Comparison of ENCODE assay signal across 8 mouse cellular contexts in genomic region chr16:94631984-94632383, GRCm38 (mm10).
DNase-seq lines count a peak whose midpoint lies in the region; TF ChIP-seq lines count a peak whose summit lies in the region.

No protein-coding gene starts in this region.

- no peaks in the 10 kb centered on the region for H3K36me3 ChIP-seq in liver, adult 2 months (ENCODE audit: control insufficient read depth, insufficient read depth, low read length)

- H3K4me1 ChIP-seq in liver, adult 2 months (ENCODE audit: control insufficient read depth, insufficient read depth, low read length), result peaks cover 28% of the 10 kb centered on the region

- H3K4me3 ChIP-seq in liver, adult 2 months (ENCODE audit: insufficient read depth, low read depth, low read length), result no peak overlapping the region

- peaks cover 33% of the 10 kb centered on the region for H3K79me2 ChIP-seq in liver, adult 2 months (ENCODE audit: control insufficient read depth, insufficient read depth, low read length)

- H3K27ac ChIP-seq in liver, adult 2 months (replicated peaks; ENCODE audit: insufficient read depth, low read depth, low read length), result no peak overlapping the region

- 2% methylated on average over 5 of the region's 5 CpGs for WGBS in liver, adult 2 months

- no peak for TF ChIP-seq POLR2A in liver, adult 2 months (IDR thresholded peaks at IDR 0.05; ENCODE audit: extremely low read depth, insufficient read depth, low read length)

- no peaks in the 10 kb centered on the region for H3K27me3 ChIP-seq in liver, adult 2 months (ENCODE audit: control insufficient read depth, insufficient read depth, low read length)

- no peak for TF ChIP-seq CTCF in liver, adult 2 months (IDR thresholded peaks at IDR 0.05; ENCODE audit: low read depth, low read length)

- H3K9ac ChIP-seq in liver, adult 2 months (ENCODE audit: low read depth, low read length), result no peak overlapping the region

- peak; percentile 50 for DNase-seq in ovary, adult 18-20 months (ENCODE audit: low spot score)
- DNase-seq in ovary, postnatal 10 days (ENCODE audit: low spot score), result no peak
- peak; percentile 43 for DNase-seq in cerebellum, adult 8-10 months
- DNase-seq in forelimb bud, embryonic 11.5 days (ENCODE audit: low read depth, low spot score), result peak; percentile 74
- DNase-seq in kidney, adult 11 months, result peak; percentile 71
- DNase-seq in liver, adult 2 months (ENCODE audit: extremely low read depth, low read depth, low spot score), result peak; percentile 96
- DNase-seq in neural tube, embryonic 10.5 days (ENCODE audit: extremely low spot score, low spot score), result peak; percentile 27
- no peak for DNase-seq in spleen, postnatal 10 days (ENCODE audit: low spot score in 2 of 2)

Comparison
In these comparisons a context has a peak if more than half of its experiments do, and no peak if none do; other contexts are left out.
1. DNase-seq: peak in ovary, adult 18-20 months (single experiment), cerebellum, adult 8-10 months (single experiment), forelimb bud, embryonic 11.5 days (single experiment), kidney, adult 11 months (single experiment), liver, adult 2 months (single experiment) and neural tube, embryonic 10.5 days (single experiment); none in ovary, postnatal 10 days (single experiment) and spleen, postnatal 10 days (0 of 2).